Mouse (Mus musculus) olfactory bulb, adult 2 months (tissue): ENCODE measurements around the gene Cdca4. TPM values are rescaled to one million over a fixed set of nuclear protein-coding genes. Genes with fewer than 3 reads are reported as not detected.

Experiments
- H3K27ac ChIP-seq: fragments of 200-500 bp; 2 replicates; pipeline ENCODE4 v1.5.1; 2012; ENCODE audit warnings: low read depth, low read length; ENCODE audit not compliant: insufficient read depth
- H3K4me1 ChIP-seq: fragments of 200-500 bp; 2 replicates; pipeline ENCODE4 v1.6.1; 2012; ENCODE audit warnings: low read length; ENCODE audit not compliant: control insufficient read depth, insufficient read depth
- H3K4me3 ChIP-seq: fragments of 200-500 bp; 2 replicates; pipeline ENCODE4 v1.5.1; 2012; ENCODE audit warnings: mild to moderate bottlenecking, low read depth, low read length, moderate library complexity; ENCODE audit not compliant: insufficient read depth
- CTCF ChIP-seq: fragments of 200-500 bp; IDR thresholded peaks from 2 replicates; pipeline ENCODE4 v1.5.1; 2012; ENCODE audit warnings: low read depth, mild to moderate bottlenecking, low read length, moderate library complexity; ENCODE audit not compliant: insufficient read depth
- POLR2A ChIP-seq: fragments of 200-500 bp; IDR thresholded peaks from 2 replicates; pipeline ENCODE4 v1.6.1; 2012; ENCODE audit warnings: mild to moderate bottlenecking, low read depth, low read length, moderate library complexity; ENCODE audit not compliant: insufficient read depth
- WGBS: fragments of 180-500 bp; shearing (Covaris S2); methylation state at CpG from one replicate; pipeline ENCODE4 v1.1.7; 2018; 5-methylcytosine and 5-hydroxymethylcytosine counted together
- polyA plus RNA-seq: library from polyadenylated mRNA; stranded (reverse); fragments of >200 nt; gene quantifications from 2 replicates; pipeline ENCODE4 v1.2.4, GENCODE M21; 2012; ENCODE audit warnings: low replicate concordance; ENCODE audit not compliant: missing spikeins, insufficient read depth, insufficient read length

Cdca4 gene
- polyA plus RNA-seq, 1 experiment, result not detected

DNA sequence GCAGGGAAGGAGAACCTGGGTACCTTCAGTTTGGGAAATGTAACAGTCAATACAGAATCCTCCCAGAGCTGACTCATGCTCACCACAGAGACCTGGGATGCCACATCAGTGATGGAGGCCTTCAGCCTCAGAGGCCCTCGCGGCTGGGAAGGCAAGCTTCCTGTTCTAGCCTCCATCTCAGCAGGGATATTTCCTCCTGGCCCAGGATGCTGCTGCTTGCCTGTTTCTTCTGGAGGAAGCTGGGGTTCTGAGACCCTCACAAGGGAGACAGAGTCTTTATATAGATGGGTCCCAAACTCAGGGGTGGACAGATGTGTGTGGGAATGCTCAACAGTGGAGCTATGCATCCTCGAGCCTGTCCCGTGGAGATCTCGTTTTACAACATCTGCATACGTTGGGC lies 55.2 kb downstream of the Cdca4 start:
- no peak overlapping the region for H3K27ac ChIP-seq
- TF ChIP-seq CTCF (no peak), POLR2A (no peak)
- WGBS, result 88% methylated on average over 6 of the region's 6 CpGs
- H3K4me3 ChIP-seq, result no peak overlapping the region
- H3K4me1 ChIP-seq, result no peaks in the 10 kb centered on the region

- TF ChIP-seq POLR2A, result no peak
- WGBS, result 67% methylated on average over 9 of the region's 9 CpGs
- Histone ChIP-seq H3K27ac (no peak overlapping the region), H3K4me3 (no peak overlapping the region), H3K4me1 (no peaks in the 10 kb centered on the region)
These were observed 55.9 kb downstream of the Cdca4 start for GRCm38 (mm10) chr12:112773366-112773765.

- Histone ChIP-seq H3K4me1 (no peaks in the 10 kb centered on the region), H3K4me3 (no peak overlapping the region), H3K27ac (no peak overlapping the region)
- WGBS, result 90% methylated on average over 14 of the region's 14 CpGs
- TF ChIP-seq POLR2A, result no peak
- TF ChIP-seq CTCF, result no peak
These were observed 56.9 kb downstream of the Cdca4 start for GRCm38 (mm10) chr12:112772306-112772705.

- no peak overlapping the region for H3K27ac ChIP-seq
- TF ChIP-seq CTCF (no peak), POLR2A (no peak)
- WGBS, result 84% methylated on average over 4 of the region's 4 CpGs
- H3K4me1 ChIP-seq, result no peaks in the 10 kb centered on the region
- no peak overlapping the region for H3K4me3 ChIP-seq
These were observed 58.8 kb downstream of the Cdca4 start for GRCm38 (mm10) chr12:112770396-112770795.

Other genes with a start within 250 kb of the Cdca4 start
- gene Inf2, start 240.6 kb downstream of the Cdca4 start, polyA plus RNA-seq, result not detected in 2 replicates
- not detected in 2 replicates for gene Adssl1, start 209.4 kb downstream of the Cdca4 start, polyA plus RNA-seq
- not detected in 2 replicates for gene Siva1, start 184.7 kb downstream of the Cdca4 start, polyA plus RNA-seq
- gene Akt1, start 154.5 kb downstream of the Cdca4 start, polyA plus RNA-seq, result not detected in 2 replicates
- gene Zbtb42, start 150.6 kb downstream of the Cdca4 start, polyA plus RNA-seq, result not detected in 2 replicates
- gene Cep170b, start 109.0 kb downstream of the Cdca4 start, polyA plus RNA-seq, result not detected in 2 replicates
- gene Pld4, start 68.8 kb downstream of the Cdca4 start, polyA plus RNA-seq, result not detected in 2 replicates
- not detected in 2 replicates for gene Ahnak2, start 26.8 kb downstream of the Cdca4 start, polyA plus RNA-seq
- not detected in 2 replicates for gene Clba1, start 20.5 kb downstream of the Cdca4 start, polyA plus RNA-seq
- gene Gpr132, start 38.8 kb upstream of the Cdca4 start, polyA plus RNA-seq, result not detected in 2 replicates
- not detected in 2 replicates for gene Jag2, start 100.4 kb upstream of the Cdca4 start, polyA plus RNA-seq
- not detected in 2 replicates for gene Nudt14, start 112.7 kb upstream of the Cdca4 start, polyA plus RNA-seq
- gene Btbd6, start 147.1 kb upstream of the Cdca4 start, polyA plus RNA-seq, result not detected in 2 replicates
- gene Brf1, start 171.3 kb upstream of the Cdca4 start, polyA plus RNA-seq, result not detected in 2 replicates
- not detected in 2 replicates for gene Pacs2, start 185.1 kb upstream of the Cdca4 start, polyA plus RNA-seq
- gene Tex22, start 245.1 kb upstream of the Cdca4 start, polyA plus RNA-seq, result not detected in 2 replicates